Mouse (Mus musculus): ENCODE data around the gene Ndufv3.

GRCm38 (mm10) chr17:31525816-31526215 is 5.9 kb downstream of the Ndufv3 start:
- TF ChIP-seq POLR2A (IDR thresholded peaks at IDR 0.05; ENCODE audit: control insufficient read depth in 1 of 2, insufficient read depth in 1 of 2, low read depth in 1 of 2, low read length in 2 of 2, poor library complexity in 1 of 2), result no peak
- no peak for TF ChIP-seq JUND (IDR thresholded peaks at IDR 0.05; ENCODE audit: low read depth, low read length)
- TF ChIP-seq CTCF (IDR thresholded peaks at IDR 0.05 in 2 of 3, conservative IDR thresholded peaks at IDR 0.05 in 1 of 3; ENCODE audit: control insufficient read depth in 1 of 3, insufficient read depth in 1 of 3, low read depth in 2 of 3, low read length in 3 of 3, poor library complexity in 1 of 3, severe bottlenecking in 1 of 3), result no peak
- no peak for TF ChIP-seq EP300 (IDR thresholded peaks at IDR 0.05; ENCODE audit: low read depth in 1 of 2, low read length in 2 of 2)
- no peak for TF ChIP-seq USF2 (IDR thresholded peaks at IDR 0.05; ENCODE audit: borderline replicate concordance in 1 of 2, insufficient read depth in 1 of 2, low read depth in 1 of 2, low read length in 2 of 2)
- no peak for TF ChIP-seq MAFK (IDR thresholded peaks at IDR 0.05; ENCODE audit: borderline replicate concordance, low read depth, low read length)
- TF ChIP-seq RAD21 (IDR thresholded peaks at IDR 0.05; ENCODE audit: low read depth, low read length), result no peak
- no peak for TF ChIP-seq ETS1 (IDR thresholded peaks at IDR 0.05; ENCODE audit: low read depth, low read length)
- TF ChIP-seq ELF1 (IDR thresholded peaks at IDR 0.05; ENCODE audit: low read depth, low read length), result no peak
- TF ChIP-seq GATA1 (IDR thresholded peaks at IDR 0.05; ENCODE audit: low read depth, low read length), result no peak

All from MEL (cell line).